Mouse (Mus musculus): ENCODE measurements at regions not wholly inside any gene's neighbourhood (a gene's known extent, or its start where the extent isn't known, plus 50 kb on each side); places are given as distances from the start of the nearest gene placed in this dataset.

DNA sequence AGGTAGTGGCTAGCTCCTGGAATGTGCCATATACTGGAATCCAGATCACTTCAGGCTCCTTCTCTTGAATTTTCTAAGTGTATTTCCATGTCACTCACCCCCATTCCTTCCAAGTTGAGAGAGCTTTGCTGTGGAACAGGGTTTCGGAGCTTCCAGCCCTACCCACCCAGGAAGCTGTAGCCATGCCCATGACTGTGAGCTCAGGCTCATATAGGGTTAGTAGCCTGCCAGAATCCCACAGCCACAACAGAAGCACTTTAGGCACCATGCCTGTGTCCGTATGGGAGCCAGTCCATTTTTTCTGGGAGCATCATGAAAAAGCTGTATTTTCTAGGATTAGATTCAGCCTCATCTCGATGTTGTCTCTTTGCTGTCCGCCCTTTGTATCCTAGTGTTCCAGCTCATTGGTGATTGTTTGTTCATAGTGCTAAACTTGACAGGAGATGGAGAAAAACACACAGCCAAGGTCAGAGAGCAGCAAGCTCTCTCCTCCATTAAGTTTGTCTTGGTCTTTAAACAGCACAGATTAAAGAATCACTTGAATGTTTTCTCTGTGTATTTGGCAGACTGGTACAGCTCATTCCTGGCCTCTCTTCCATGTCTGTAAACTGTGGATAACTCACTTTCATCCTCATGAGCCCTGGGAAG, 526.2 kb upstream of the 4930452B06Rik start:
- no peak for DNase-seq (ENCODE audit: low spot score in 2 of 2)

DNA sequence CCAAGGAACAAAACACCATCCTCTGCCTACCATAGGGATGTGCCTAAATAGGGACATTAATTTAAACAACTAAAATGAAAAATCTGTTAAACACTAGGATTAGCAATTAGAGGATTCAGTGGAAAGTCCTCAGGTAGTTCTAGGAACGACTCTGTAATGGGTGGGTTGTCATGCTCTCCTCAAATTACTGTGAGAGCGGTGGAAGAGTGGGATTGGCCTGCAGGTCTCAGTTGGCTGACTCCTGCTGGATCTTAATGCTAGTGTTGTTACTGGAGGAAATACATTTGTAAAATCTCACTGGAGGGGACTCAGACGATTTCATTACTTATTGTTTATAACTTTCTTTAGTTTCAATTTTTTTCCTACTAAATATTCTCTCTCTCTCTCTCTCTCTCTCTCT, 525.6 kb upstream of the 4930452B06Rik start:
- no peak for DNase-seq (ENCODE audit: low spot score in 2 of 2)

DNA sequence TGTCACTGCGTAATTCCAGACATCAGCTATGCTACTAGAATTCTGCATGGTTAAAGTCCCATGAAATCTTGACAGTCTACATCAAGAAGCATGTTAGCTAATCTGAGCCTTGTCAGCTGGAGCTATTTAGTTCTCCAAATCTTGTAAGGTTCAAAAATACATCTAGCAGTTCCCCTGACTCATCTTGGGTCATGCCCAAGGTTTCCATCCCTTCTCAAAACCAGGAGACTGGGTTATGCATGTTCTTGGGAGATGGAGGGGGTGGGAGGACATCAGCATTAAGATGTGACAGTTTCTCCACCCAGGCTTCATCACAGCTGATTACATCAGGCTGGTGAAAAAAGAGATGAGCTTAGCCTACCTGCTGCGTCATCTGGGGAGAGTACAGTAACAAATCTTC, 495.3 kb upstream of the 4930452B06Rik start:
- no peak for DNase-seq (ENCODE audit: low spot score in 2 of 2)

DNA sequence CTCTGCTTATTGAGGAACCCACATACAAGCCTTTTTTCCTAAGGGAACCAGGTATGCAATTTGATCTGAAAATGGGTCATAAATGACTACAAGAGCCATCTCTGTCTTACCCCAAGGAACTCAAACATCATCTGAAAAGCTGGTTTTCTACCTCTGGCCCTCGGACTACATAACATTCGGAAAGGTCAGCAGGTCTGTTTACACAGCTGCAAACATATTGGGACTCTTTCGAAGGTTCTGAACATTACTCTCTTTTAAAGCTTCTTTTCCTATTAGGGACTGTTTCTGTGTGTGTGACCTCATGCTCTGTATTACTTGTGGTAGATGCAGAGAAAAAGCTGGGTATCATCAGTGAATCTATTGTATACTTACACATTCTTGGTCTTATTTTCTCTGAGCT, 491.9 kb upstream of the 4930452B06Rik start:
- no peak for DNase-seq (ENCODE audit: low spot score in 2 of 2)

DNA sequence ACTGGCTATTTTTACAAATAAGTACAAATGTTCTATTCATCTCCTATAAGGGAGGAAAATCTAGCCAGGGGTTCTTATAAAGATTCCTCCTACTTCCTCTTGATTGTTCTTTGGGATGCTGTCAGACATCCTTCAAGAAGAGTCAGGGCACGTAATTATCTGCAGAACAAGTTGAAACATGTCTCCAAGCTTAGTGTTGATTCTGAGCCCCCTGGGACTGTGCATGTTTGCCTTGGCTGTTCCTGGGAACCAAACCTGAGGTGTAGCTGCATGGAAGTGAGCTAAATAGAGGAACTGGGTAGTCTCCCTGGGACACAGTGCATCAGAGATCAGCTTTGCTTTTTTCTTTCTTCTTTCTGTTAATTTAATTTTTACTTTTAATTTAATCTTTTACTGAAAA, 484.8 kb upstream of the 4930452B06Rik start:
- no peak for DNase-seq (ENCODE audit: low spot score in 2 of 2)

DNA sequence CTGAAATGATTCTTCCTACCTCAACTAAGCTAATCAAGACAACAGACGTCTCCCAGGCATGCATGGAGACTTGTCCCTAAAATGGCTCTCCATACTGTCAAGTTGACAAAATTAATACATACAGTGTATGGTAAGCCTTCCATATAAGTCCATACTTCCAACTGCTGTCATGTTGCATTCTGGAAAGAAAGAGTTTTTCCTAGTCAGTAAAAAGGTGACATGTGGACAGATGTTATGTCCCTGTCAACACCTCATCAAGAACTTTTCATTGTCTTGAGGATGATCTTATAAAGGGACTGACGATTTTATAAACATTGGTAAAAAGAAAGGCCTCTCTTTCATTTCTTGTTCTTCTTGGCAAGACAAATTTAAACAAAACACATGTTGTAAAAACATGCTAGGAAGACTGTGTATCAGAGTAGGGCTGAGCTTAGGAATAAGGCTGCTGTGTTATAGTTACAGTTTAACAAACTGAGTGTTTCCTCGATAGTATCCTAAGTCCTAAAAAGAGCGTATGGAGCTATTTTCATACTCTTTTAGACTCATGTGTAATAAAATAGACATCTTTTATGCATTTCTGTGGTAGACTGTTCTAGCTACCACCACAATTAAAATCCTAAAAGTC, 480.7 kb upstream of the 4930452B06Rik start:
- no peak for DNase-seq (ENCODE audit: low spot score in 2 of 2)

DNA sequence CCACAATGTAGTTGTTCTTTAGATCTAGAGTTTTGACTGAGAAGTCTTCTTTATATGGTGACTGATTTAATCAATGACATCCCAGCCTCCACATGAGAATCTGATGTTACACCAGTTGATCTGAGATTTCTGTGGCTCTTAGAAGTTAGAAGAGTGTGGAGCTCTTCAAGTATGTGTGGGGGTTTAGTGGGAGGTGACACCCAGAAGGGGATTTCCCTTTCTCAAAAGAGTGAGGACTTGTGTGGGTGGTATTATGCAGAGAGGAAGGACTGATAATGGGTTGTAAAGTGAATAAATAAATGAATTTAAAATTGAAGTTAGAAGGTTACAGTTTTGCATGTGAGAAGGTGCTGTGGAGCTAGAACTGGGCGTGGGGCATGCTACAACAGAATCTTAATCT, 439.7 kb upstream of the 4930452B06Rik start:
- DNase-seq (ENCODE audit: low spot score in 2 of 2): no peak

DNA sequence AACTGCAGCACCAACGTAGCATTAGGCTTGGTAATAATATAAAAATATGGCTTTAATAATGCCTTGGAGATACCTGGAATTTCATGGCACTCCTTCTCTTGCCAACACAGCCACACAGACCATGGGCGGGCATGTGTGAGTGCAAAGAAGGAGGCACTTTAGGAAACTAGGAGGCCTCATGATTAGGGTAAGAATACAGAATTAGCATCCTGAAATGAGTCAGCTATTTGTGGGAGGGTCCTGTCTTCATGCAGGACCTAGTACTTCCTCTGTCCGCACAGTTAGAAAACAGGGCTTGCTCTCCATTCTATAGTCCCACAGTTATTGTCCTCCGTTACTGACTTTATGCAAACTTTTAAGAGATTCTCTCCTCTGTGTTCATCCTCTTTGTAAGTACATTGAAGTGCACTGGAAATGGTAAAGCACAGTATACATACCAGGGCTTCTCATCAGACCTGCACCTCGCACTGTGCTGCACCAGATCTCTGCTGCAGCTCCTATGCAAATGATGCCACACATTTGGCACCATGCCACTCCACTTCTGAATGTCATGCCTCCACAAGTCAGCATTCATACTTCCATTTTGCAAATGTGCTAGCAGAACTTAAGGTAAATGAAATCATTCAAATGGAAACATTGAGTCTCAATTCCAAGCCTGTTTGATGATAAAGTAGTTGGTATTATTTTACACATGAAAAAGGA, 423.7 kb upstream of the 4930452B06Rik start:
- no peak for DNase-seq (ENCODE audit: low spot score in 2 of 2)

DNA sequence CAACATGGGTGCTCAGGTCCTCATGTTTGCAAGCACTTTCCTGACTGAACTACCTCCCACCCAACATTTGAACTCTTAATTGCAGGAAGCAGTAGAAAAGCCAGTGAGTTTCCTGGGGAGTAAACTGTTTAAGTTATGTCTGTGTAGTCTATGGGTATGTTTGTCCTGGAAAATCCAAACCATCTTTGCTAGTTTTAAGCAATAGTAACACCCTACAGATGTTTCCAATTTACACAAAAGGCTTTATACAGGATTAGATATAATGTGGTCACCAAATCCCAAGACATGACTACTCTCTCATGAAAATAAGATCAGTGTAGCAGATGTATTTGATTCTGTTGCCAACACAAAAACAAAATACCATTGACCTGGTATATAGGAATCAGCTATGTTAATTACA, 421.1 kb upstream of the 4930452B06Rik start:
- DNase-seq (ENCODE audit: low spot score in 2 of 2): no peak

DNA sequence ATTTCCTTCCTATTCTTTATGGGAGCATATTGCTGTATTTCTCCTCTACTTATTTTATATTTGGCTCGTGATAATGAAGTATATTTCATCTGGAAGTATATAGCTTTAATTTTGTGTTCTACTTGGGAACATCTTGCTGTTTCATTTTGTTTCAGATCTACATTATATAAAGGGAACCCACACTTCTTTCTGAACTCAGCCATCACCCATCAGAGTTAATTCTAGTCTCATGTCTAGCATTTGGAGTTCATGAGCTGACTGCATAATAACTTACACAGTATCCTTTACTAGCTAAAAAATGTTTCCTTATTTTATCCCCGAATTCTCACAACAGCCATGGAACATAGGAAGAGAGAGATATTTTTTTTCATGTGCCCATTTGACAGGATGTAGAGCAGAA, 413.6 kb upstream of the 4930452B06Rik start:
- no peak for DNase-seq (ENCODE audit: low spot score in 2 of 2)

DNA sequence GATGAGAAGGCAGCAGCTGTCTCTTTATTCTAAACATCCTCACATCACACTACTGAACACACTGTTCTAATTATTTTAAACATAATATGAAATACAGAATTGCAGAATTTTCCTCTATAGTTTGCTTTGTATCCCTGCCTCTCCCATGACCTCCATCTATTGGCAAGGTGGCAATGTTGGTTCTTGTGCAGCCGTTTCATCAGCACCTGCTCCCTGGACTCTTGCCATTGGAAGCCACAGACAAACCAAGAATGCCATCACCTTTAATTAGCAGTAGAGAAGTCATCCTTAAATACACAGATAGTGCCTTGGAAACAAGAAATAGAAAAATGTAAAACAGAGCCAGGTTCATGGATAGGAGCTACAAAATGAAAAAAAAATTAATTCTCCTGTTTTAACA, 413.0 kb upstream of the 4930452B06Rik start:
- no peak for DNase-seq (ENCODE audit: low spot score in 2 of 2)

DNA sequence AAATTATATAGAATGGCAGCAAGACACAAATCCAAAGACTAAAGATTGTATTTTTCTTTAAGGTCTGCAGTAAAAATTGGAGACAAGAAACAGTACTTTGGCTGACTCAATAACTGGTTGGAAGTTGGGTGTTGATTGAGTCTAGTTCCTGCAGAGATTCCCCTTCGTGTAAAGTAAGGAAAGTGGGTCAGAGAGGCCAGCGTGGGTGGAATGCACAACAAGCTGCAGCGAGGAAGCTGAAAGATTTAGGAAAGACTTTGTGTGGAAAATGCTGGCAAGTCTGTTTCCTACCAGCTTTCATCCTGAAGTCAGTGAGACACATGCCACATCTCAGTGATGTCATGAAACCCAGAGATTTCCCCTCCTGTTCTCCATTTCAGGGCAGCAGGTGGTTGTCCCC, 405.1 kb upstream of the 4930452B06Rik start:
- no peak for DNase-seq (ENCODE audit: low spot score in 2 of 2)

DNA sequence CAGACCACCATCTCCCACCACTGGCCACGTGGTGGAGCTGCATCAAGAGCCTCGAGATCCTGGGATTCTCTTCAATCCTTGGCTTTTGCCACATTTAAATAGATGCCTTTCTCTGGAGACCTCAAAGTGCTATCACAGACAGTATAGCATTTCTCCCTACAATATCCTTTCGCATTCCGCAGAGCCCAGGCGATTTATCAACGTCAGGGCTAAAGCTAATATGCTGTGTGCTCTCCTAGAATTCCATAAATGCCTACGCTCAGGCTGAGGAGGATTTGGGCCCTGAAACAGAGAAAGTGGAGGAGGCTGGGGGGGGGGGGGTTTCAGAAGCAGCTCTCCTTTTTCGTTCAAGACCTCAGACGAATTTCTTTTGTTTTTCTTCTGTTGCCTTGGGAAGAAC, 394.0 kb upstream of the 4930452B06Rik start:
- DNase-seq (ENCODE audit: low spot score in 2 of 2): no peak

DNA sequence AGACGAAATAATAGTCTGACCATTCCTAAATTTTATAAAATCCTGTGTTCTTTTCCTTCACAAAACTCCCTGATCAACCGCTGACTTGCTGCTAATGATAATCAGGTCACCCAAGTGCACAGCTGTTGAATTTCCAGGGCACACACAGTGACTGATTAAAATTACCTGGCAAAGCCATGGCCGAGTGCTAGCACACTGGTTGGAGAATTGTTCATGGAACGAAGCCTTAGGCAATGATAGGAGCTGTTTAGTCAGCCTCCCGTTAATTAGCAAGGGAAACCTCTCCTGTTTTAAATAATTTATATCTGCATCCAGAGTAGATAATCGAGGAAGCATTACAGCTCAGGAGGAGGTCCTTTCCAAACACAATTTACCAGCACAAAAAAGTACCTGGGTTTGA, 362.8 kb upstream of the 4930452B06Rik start:
- no peak for DNase-seq (ENCODE audit: low spot score in 2 of 2)

DNA sequence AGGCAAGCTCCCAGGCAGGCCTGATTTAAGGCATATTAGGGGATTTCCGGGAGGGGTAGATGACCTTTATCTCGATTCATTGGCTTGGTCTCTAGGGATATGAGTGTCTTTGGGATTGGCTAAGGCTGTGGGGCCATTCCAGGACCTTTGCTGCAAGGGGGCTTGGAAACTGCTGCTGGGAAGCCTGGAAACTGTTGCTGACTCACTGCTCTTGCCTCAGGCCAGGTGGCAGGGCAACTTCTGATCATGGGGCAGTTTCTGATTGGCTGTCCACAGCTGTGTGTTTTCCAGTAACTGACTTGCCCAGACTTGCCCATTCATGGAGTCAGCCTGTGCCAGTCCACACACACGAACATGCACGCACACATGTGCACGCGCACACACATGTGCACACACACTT, 349.8 kb upstream of the 4930452B06Rik start:
- DNase-seq (ENCODE audit: low spot score in 2 of 2): no peak

DNA sequence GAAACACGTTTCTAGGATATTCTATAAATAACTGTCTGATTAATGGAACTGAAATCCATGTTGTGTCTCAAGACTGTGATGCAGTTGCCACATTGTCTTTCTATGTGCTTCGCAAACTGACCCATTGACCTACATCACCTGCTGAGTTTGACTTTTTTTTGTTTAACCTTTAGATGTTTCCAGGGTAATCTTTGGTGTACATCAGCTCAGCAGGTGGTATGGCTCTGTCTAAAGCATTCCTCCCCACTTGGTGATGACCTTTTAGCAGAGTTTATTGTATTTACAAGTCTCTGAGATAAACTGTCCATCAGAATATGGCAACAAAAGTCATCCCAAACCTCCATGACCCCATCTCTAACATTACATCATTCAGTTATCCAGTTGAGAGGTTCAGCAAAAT, 337.0 kb upstream of the 4930452B06Rik start:
- DNase-seq (ENCODE audit: low spot score in 2 of 2): no peak

DNA sequence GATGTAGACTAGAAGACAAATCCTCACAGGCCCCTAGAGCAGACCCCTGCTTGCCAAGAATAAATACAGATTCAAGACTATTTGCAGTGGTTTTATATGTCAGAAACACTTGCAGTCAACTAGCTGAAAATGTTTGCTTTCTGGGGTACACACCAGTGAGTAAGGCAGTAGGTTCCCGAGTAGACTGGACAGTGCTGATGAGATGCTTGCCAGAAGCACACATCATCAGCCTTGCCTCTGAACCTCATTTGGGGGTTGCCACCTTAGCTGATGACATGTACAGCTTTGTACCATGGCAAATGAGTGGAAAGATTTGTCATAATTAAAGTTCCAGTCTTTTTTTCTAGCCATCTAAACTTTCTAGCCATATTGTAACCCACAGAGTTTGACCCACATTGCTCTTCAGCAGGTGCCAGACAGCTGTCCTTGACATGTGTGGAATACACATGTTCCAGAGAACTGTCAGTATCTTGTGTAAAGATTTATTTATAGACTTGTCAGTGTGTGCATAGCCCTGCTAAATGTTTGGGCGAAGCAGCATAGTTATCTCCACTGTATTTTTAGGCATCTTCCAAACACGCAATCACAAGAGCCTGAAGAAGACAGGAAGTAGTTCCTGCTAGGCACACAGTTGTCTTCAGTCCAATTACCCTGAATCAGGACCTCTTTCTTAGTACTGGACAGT, 334.5 kb upstream of the 4930452B06Rik start:
- DNase-seq (ENCODE audit: low spot score in 2 of 2): no peak

DNA sequence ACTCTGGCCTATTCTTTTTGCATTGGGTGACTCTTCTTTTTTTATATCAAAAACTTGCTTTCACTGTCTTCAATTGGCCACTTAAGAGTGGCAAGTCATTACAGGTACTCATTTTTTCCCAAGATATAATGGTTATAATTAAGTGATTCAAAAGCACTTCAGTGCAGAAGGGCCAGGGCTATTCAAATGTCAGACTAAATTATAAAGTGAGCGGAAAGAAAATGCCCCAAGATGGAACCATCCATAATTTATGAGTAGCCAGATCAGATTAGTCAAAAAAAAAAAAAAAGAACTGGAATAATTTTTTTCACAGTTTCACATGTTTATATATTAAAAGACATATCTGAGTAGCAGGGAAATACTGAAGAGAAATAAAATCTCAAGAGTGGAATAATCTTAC, 333.8 kb upstream of the 4930452B06Rik start:
- no peak for DNase-seq (ENCODE audit: low spot score in 2 of 2)

DNA sequence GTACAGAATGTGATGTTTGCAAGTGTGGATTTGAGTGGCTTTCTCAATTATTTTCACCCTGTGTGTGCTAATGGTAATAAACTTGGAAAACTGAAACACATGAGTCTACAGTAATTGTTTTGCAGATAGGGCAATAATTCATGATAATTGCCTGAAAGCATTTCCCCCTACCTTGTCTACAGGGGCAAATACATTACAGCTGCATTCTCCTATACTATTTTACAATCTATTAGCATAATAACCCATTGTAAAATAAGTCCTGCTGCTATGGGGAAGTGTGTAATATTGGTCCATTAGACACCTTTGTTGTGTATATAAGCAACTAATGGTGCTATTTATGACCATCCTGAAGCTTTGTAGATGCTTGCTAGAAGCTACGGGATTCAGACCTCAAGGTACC, 327.4 kb upstream of the 4930452B06Rik start:
- DNase-seq (ENCODE audit: low spot score in 2 of 2): no peak

DNA sequence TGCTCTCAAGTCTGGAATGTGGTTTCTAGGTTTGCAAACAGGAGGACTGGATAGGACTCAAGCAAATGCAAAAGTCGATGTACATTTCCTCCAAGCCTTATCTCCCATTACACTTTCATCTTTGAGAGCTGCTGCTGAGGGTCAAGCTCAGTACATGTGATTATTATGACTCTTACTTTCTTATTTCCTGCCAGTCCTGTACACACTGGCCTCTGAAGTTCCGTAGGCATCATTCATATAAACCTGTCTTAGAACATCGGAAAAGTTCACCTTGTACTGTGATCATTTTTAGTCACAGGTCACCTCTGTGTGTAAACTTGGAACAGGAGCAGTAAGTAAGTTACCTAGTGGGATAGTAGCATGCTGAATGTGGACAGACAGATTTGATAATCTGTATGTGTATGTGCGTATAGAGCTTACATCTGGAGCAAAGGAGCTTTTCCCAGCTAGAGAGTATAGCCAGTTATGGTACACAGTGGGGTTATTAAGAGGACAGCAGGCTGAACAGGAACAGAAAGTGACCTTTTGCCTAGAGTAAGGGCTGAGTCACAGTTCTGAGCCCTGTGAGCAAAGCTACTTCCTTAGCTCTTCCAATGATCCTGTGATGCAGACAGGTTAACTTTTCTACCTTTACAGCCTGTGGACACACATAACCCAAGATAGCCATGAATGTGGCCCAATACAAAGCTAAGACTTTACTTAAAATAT, 319.2 kb upstream of the 4930452B06Rik start:
- DNase-seq (ENCODE audit: low spot score in 2 of 2): no peak

DNA sequence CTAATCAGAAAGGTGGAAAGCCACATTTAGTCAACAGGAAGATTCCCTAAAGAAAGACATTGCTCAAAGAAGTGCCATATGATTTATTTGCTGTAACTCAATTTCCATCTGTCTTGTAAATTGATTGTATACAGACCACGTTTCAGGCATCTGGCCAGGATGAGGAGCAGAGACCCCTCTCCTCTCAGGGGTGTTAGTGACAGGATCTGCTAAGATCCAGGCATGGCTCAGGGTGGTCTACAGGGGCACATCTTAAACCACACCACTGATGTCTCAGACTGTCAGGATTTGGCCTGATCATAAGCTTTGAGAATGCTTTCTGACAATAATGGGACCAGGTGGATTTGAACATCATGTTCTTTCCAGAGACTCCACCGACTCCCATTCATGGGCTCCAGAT, 295.5 kb upstream of the 4930452B06Rik start:
- DNase-seq (ENCODE audit: low spot score in 2 of 2): no peak

All from gastrocnemius, postnatal 4 days (tissue).